Mouse (Mus musculus): ENCODE measurements at regions not wholly inside any gene's neighbourhood (a gene's known extent, or its start where the extent isn't known, plus 50 kb on each side); places are given as distances from the start of the nearest gene placed in this dataset.
A peak's percentile ranks its signal among the peaks of the same experiment; 100 is the strongest.

DNA sequence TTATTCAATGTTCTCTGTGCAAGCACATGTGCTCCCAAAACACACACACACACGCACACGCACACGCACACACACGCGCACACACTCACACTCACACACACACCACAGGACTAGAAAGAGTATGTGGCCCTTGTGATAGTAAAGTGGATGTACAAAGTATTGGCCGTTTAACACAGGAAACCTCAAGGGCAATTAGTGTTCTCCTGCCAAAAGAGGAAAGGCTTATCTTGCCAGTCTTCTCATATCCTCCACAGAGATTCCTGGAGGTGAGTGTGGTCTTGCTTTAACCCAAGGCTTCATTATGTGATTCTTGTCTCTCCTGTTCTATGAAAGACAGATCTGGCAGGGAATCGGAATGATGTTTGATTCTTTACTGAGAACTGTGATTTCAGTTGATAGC lies 2810.5 kb upstream of the Gm7489 start:
- no peak overlapping the region for H3K27ac ChIP-seq (ENCODE audit: low read length)
- no peaks in the 10 kb centered on the region for H3K9me3 ChIP-seq (ENCODE audit: low read length)
- H3K4me3 ChIP-seq (ENCODE audit: low read length): no peak overlapping the region
- no peaks in the 10 kb centered on the region for H3K27me3 ChIP-seq (ENCODE audit: insufficient read depth, low read length)
- WGBS: 80% methylated on average over 7 of the region's 7 CpGs
- H3K36me3 ChIP-seq (ENCODE audit: insufficient read depth, low read length): no peaks in the 10 kb centered on the region
- H3K9ac ChIP-seq (replicated peaks; ENCODE audit: low read length): no peak overlapping the region
- H3K4me2 ChIP-seq (replicated peaks; ENCODE audit: low read depth, low read length): no peak overlapping the region
- ATAC-seq (ENCODE audit: low FRiP score, low TSS enrichment): no peak
- no peaks in the 10 kb centered on the region for H3K4me1 ChIP-seq (ENCODE audit: insufficient read depth, low read length)

DNA sequence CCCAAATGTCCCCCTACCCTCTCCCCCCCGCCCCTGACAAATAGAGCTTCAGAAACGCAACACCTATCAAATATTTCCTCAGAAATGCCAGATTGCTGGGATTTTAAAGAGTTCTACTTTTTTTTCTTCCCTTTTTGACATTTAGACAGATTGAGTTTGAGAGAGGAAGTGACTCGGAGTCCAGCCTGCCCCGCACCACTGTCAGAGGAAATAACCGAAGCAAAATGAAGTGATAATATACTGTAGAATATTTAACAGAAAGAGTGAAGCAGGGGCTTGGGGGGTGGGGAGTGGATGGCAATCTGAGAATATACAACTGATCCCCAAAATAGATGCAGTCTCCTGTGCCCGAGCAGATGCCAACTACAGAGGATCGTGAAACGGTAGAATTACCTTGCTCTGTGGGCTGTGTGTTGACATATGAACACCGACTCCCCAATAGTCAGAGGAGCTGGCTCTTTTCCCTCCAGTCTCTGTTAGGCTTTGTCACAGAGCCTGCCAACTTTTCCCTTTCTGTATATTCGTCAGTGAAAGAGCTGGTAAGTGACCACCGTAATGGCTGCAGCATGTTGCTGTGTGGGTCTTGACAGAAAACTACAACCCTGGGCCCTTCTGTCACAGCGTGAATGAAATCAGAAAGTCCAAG lies 2800.9 kb upstream of the Gm7489 start:
- no peaks in the 10 kb centered on the region for H3K27me3 ChIP-seq (ENCODE audit: insufficient read depth, low read length)
- 61% methylated on average over 12 of the region's 12 CpGs for WGBS
- H3K9ac ChIP-seq (replicated peaks; ENCODE audit: low read length): no peak overlapping the region
- ATAC-seq (ENCODE audit: low FRiP score, low TSS enrichment): no peak
- H3K36me3 ChIP-seq (ENCODE audit: insufficient read depth, low read length): no peaks in the 10 kb centered on the region
- no peaks in the 10 kb centered on the region for H3K4me1 ChIP-seq (ENCODE audit: insufficient read depth, low read length)
- H3K27ac ChIP-seq (ENCODE audit: low read length): no peak overlapping the region
- no peak overlapping the region for H3K4me3 ChIP-seq (ENCODE audit: low read length)
- H3K9me3 ChIP-seq (ENCODE audit: low read length): no peaks in the 10 kb centered on the region
- no peak overlapping the region for H3K4me2 ChIP-seq (replicated peaks; ENCODE audit: low read depth, low read length)

DNA sequence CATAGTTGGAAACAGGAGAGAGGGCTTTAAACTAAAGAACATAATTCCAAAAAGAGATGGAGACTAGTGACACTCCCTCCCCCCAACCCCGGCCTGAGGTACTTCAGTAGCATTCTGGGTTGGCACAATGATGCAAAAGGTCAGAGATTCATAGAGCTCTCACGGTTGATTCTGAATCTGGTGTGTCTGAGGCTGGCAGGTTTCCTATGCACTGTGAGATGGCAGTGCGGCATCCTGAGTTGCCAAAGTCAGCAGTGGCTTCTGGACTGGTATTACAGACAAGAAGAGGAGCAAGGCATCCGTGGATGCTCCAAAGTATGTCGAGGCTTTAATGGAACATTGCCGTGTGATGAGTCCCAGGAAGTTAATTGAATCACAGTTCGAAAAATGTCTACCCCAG lies 2791.8 kb upstream of the Gm7489 start:
- Histone ChIP-seq H3K27me3 (ENCODE audit: insufficient read depth, low read length) (no peaks in the 10 kb centered on the region), H3K4me3 (ENCODE audit: low read length) (no peak overlapping the region), H3K36me3 (ENCODE audit: insufficient read depth, low read length) (no peaks in the 10 kb centered on the region), H3K4me2 (replicated peaks; ENCODE audit: low read depth, low read length) (no peak overlapping the region), H3K4me1 (ENCODE audit: insufficient read depth, low read length) (no peaks in the 10 kb centered on the region), H3K9ac (replicated peaks; ENCODE audit: low read length) (no peak overlapping the region), H3K27ac (ENCODE audit: low read length) (no peak overlapping the region), H3K9me3 (ENCODE audit: low read length) (no peaks in the 10 kb centered on the region)
- 82% methylated on average over 7 of the region's 7 CpGs for WGBS
- no peak for ATAC-seq (ENCODE audit: low FRiP score, low TSS enrichment)

GRCm38 (mm10) chr15:51103948-51104347 lies 2780.8 kb upstream of the Gm7489 start:
- Histone ChIP-seq H3K36me3 (ENCODE audit: insufficient read depth, low read length) (no peaks in the 10 kb centered on the region), H3K9me3 (ENCODE audit: low read length) (no peaks in the 10 kb centered on the region), H3K9ac (replicated peaks; ENCODE audit: low read length) (no peak overlapping the region), H3K4me2 (replicated peaks; ENCODE audit: low read depth, low read length) (peak overlapping the region; percentile 51), H3K27ac (ENCODE audit: low read length) (no peak overlapping the region), H3K27me3 (ENCODE audit: insufficient read depth, low read length) (no peaks in the 10 kb centered on the region), H3K4me3 (ENCODE audit: low read length) (peak overlapping the region; percentile 10; the same call in 1 of the 2 replicates), H3K4me1 (ENCODE audit: insufficient read depth, low read length) (no peaks in the 10 kb centered on the region)
- WGBS: 67% methylated on average over 7 of the region's 7 CpGs
- ATAC-seq (ENCODE audit: low FRiP score, low TSS enrichment): no peak

DNA sequence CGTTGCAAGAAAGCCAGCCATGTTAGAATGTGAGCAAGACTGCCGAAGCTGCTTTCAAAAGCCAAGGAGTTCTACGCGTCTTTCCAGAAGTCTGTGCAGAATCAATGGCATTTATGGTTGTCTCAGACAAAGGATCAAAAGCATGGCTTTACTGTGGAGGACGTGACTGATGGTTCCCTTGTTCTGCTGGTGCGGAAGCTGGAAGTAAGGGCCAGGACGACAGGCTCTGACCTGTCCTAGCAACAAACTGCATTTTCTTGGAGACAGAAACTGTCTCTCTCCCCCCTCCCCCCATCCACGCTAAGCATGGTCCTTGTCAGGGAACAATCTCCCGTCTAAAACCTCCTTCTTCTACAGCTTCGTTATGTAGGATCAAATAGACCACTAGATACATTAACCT lies 2780.3 kb upstream of the Gm7489 start:
- no peaks in the 10 kb centered on the region for H3K27me3 ChIP-seq (ENCODE audit: insufficient read depth, low read length)
- H3K9me3 ChIP-seq (ENCODE audit: low read length): no peaks in the 10 kb centered on the region
- no peaks in the 10 kb centered on the region for H3K36me3 ChIP-seq (ENCODE audit: insufficient read depth, low read length)
- no peaks in the 10 kb centered on the region for H3K4me1 ChIP-seq (ENCODE audit: insufficient read depth, low read length)
- peak overlapping the region; percentile 45 for H3K9ac ChIP-seq (replicated peaks; ENCODE audit: low read length)
- peak overlapping the region; percentile 10 for H3K4me3 ChIP-seq (ENCODE audit: low read length)
- peak overlapping the region; percentile 51 for H3K4me2 ChIP-seq (replicated peaks; ENCODE audit: low read depth, low read length)
- no peak overlapping the region for H3K27ac ChIP-seq (ENCODE audit: low read length)
- 8% methylated on average over 10 of the region's 10 CpGs for WGBS
- ATAC-seq (ENCODE audit: low FRiP score, low TSS enrichment): peak; percentile 12; the same call in 1 of the 2 replicates

GRCm38 (mm10) chr15:51104796-51105195 lies 2779.9 kb upstream of the Gm7489 start:
- H3K4me2 ChIP-seq (replicated peaks; ENCODE audit: low read depth, low read length): peak overlapping the region; percentile 51
- H3K9me3 ChIP-seq (ENCODE audit: low read length): no peaks in the 10 kb centered on the region
- H3K36me3 ChIP-seq (ENCODE audit: insufficient read depth, low read length): no peaks in the 10 kb centered on the region
- no peak overlapping the region for H3K27ac ChIP-seq (ENCODE audit: low read length)
- H3K27me3 ChIP-seq (ENCODE audit: insufficient read depth, low read length): no peaks in the 10 kb centered on the region
- 57% methylated on average over 5 of the region's 5 CpGs for WGBS
- ATAC-seq (ENCODE audit: low FRiP score, low TSS enrichment): no peak
- no peak overlapping the region for H3K4me3 ChIP-seq (ENCODE audit: low read length)
- no peak overlapping the region for H3K9ac ChIP-seq (replicated peaks; ENCODE audit: low read length)
- no peaks in the 10 kb centered on the region for H3K4me1 ChIP-seq (ENCODE audit: insufficient read depth, low read length)

- 64% methylated on average over 17 of the region's 17 CpGs for WGBS
- Histone ChIP-seq H3K36me3 (ENCODE audit: insufficient read depth, low read length) (no peaks in the 10 kb centered on the region), H3K9ac (replicated peaks; ENCODE audit: low read length) (no peak overlapping the region), H3K4me3 (ENCODE audit: low read length) (no peak overlapping the region), H3K4me1 (ENCODE audit: insufficient read depth, low read length) (no peaks in the 10 kb centered on the region), H3K27ac (ENCODE audit: low read length) (no peak overlapping the region), H3K4me2 (replicated peaks; ENCODE audit: low read depth, low read length) (peak overlapping the region; percentile 10; the same call in 1 of the 2 replicates), H3K9me3 (ENCODE audit: low read length) (no peaks in the 10 kb centered on the region), H3K27me3 (ENCODE audit: insufficient read depth, low read length) (no peaks in the 10 kb centered on the region)
- ATAC-seq (ENCODE audit: low FRiP score, low TSS enrichment): no peak
Measured at GRCm38 (mm10) chr15:51105359-51106008, 2779.2 kb upstream of the Gm7489 start.

DNA sequence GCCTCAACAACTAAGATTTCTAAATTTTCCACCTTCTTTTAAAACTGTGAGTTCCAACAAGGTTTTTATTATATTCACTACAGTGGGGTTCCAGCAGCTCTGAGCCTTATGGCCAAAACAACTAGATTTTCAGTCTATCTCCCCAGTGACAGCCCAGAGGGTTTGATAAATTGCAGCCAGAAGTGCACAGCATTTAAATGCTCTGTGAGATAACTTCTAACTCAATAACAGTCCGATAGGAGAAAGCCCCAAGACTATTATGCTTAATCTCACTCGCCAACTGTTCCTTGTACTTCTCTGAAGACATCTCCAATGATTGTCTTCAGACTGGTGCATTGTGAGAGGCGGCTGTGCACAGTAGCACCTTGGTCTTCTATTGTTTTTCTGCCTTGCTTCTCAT lies 2774.5 kb upstream of the Gm7489 start:
- WGBS: 82% methylated on average over 3 of the region's 3 CpGs
- no peaks in the 10 kb centered on the region for H3K36me3 ChIP-seq (ENCODE audit: insufficient read depth, low read length)
- no peak for ATAC-seq (ENCODE audit: low FRiP score, low TSS enrichment)
- H3K4me3 ChIP-seq (ENCODE audit: low read length): no peak overlapping the region
- H3K27me3 ChIP-seq (ENCODE audit: insufficient read depth, low read length): no peaks in the 10 kb centered on the region
- no peaks in the 10 kb centered on the region for H3K9me3 ChIP-seq (ENCODE audit: low read length)
- no peaks in the 10 kb centered on the region for H3K4me1 ChIP-seq (ENCODE audit: insufficient read depth, low read length)
- H3K9ac ChIP-seq (replicated peaks; ENCODE audit: low read length): no peak overlapping the region
- no peak overlapping the region for H3K27ac ChIP-seq (ENCODE audit: low read length)
- H3K4me2 ChIP-seq (replicated peaks; ENCODE audit: low read depth, low read length): no peak overlapping the region

GRCm38 (mm10) chr15:51125896-51126295 lies 2758.8 kb upstream of the Gm7489 start:
- no peak overlapping the region for H3K9ac ChIP-seq (replicated peaks; ENCODE audit: low read length)
- H3K36me3 ChIP-seq (ENCODE audit: insufficient read depth, low read length): no peaks in the 10 kb centered on the region
- H3K4me2 ChIP-seq (replicated peaks; ENCODE audit: low read depth, low read length): no peak overlapping the region
- no peak for ATAC-seq (ENCODE audit: low FRiP score, low TSS enrichment)
- no peaks in the 10 kb centered on the region for H3K4me1 ChIP-seq (ENCODE audit: insufficient read depth, low read length)
- H3K27ac ChIP-seq (ENCODE audit: low read length): no peak overlapping the region
- no peaks in the 10 kb centered on the region for H3K27me3 ChIP-seq (ENCODE audit: insufficient read depth, low read length)
- H3K4me3 ChIP-seq (ENCODE audit: low read length): no peak overlapping the region
- WGBS: 81% methylated on average over 2 of the region's 2 CpGs
- no peaks in the 10 kb centered on the region for H3K9me3 ChIP-seq (ENCODE audit: low read length)

GRCm38 (mm10) chr15:51131017-51131416 lies 2753.7 kb upstream of the Gm7489 start:
- 74% methylated on average over 4 of the region's 4 CpGs for WGBS
- H3K4me3 ChIP-seq (ENCODE audit: low read length): no peak overlapping the region

More at GRCm38 (mm10) chr15:51131017-51131416, 2753.7 kb upstream of the Gm7489 start:
- H3K4me1 ChIP-seq (ENCODE audit: insufficient read depth, low read length): no peaks in the 10 kb centered on the region
- H3K9ac ChIP-seq (replicated peaks; ENCODE audit: low read length): no peak overlapping the region
- H3K27me3 ChIP-seq (ENCODE audit: insufficient read depth, low read length): no peaks in the 10 kb centered on the region
- no peak overlapping the region for H3K4me2 ChIP-seq (replicated peaks; ENCODE audit: low read depth, low read length)
- H3K9me3 ChIP-seq (ENCODE audit: low read length): no peaks in the 10 kb centered on the region
- no peaks in the 10 kb centered on the region for H3K36me3 ChIP-seq (ENCODE audit: insufficient read depth, low read length)
- ATAC-seq (ENCODE audit: low FRiP score, low TSS enrichment): no peak
- H3K27ac ChIP-seq (ENCODE audit: low read length): no peak overlapping the region

All from kidney, embryonic 16.5 days (tissue).